ENCODE assay signal across 8 mouse cellular contexts in genomic region chr5:89221658-89222057, GRCm38 (mm10).
DNase-seq lines count a peak whose midpoint lies in the region; ATAC-seq and TF ChIP-seq lines count a peak whose summit lies in the region.

No protein-coding gene starts in this region.

- 0 out of 2 replicates have a peak, but pooled peaks have one; percentile 22 for TF ChIP-seq EP300 in heart, adult 2 months (IDR thresholded peaks at IDR 0.05; ENCODE audit: insufficient read depth, low read depth, low read length)

- H3K9me3 ChIP-seq in embryonic facial prominence, embryonic 14.5 days (ENCODE audit: control insufficient read depth, low read length), result no peaks in the 10 kb centered on the region
- H3K9me3 ChIP-seq in limb, embryonic 13.5 days, result no peaks in the 10 kb centered on the region

- no peaks in the 10 kb centered on the region for H3K36me3 ChIP-seq in heart, adult 2 months (ENCODE audit: control insufficient read depth, insufficient read depth, low read length)
- no peaks in the 10 kb centered on the region for H3K36me3 ChIP-seq in embryonic facial prominence, embryonic 14.5 days (ENCODE audit: control insufficient read depth, insufficient read depth, low read length)
- peaks cover under 1% of the 10 kb centered on the region; the same call in 1 of the 2 replicates for H3K36me3 ChIP-seq in limb, embryonic 13.5 days
- H3K36me3 ChIP-seq in small intestine, adult 2 months (ENCODE audit: control insufficient read depth, insufficient read depth, low read length), result peaks cover 8% of the 10 kb centered on the region

- no peak overlapping the region for H3K4me2 ChIP-seq in embryonic facial prominence, embryonic 14.5 days (ENCODE audit: low read depth, low read length)
- H3K4me2 ChIP-seq in limb, embryonic 13.5 days (replicated peaks), result no peak overlapping the region

- H3K27ac ChIP-seq in heart, adult 2 months, result no peak overlapping the region
- H3K27ac ChIP-seq in embryonic facial prominence, embryonic 14.5 days (replicated peaks; ENCODE audit: low read depth, low read length), result no peak overlapping the region
- H3K27ac ChIP-seq in limb, embryonic 13.5 days, result no peak overlapping the region
- H3K27ac ChIP-seq in small intestine, adult 2 months (ENCODE audit: insufficient read depth, low read depth, low read length), result no peak overlapping the region

- no peaks in the 10 kb centered on the region for H3K79me2 ChIP-seq in heart, adult 2 months (replicated peaks; ENCODE audit: control insufficient read depth, insufficient read depth, low read length)

- no peak overlapping the region for H3K9ac ChIP-seq in heart, adult 2 months (ENCODE audit: low read depth, low read length)
- no peak overlapping the region for H3K9ac ChIP-seq in embryonic facial prominence, embryonic 14.5 days (ENCODE audit: low read depth, low read length)
- H3K9ac ChIP-seq in limb, embryonic 13.5 days, result no peak overlapping the region

- H3K27me3 ChIP-seq in heart, adult 2 months (ENCODE audit: control insufficient read depth, insufficient read depth, low read length), result no peaks in the 10 kb centered on the region
- no peaks in the 10 kb centered on the region for H3K27me3 ChIP-seq in embryonic facial prominence, embryonic 14.5 days (replicated peaks; ENCODE audit: control insufficient read depth, insufficient read depth, low read length)
- peaks cover 13% of the 10 kb centered on the region for H3K27me3 ChIP-seq in limb, embryonic 13.5 days
- H3K27me3 ChIP-seq in small intestine, adult 2 months (ENCODE audit: control insufficient read depth, insufficient read depth, low read length), result no peaks in the 10 kb centered on the region

- peak; percentile 77 for TF ChIP-seq CTCF in heart, adult 2 months (IDR thresholded peaks at IDR 0.05)
- peak; percentile 27; the same call in 1 of the 2 replicates for TF ChIP-seq CTCF in small intestine, adult 2 months (IDR thresholded peaks at IDR 0.05; ENCODE audit: extremely low read depth, insufficient read length, insufficient replicate concordance, low read depth, low read length)

- intact Hi-C loops in heart, adult 2 months (cut with DNase I), result loop anchor here (1.0 to 5.0 kb wide), 3 partner anchors 293 to 429 kb away; no protein-coding TSS in a partner anchor
- intact Hi-C loops in heart, postnatal 25 days (cut with DNase I), result loop anchor here (2.0 to 10.0 kb wide), 4 partner anchors 163 to 427 kb away; partner anchors contain the start of gene Slc4a4

- no peak overlapping the region for H3K4me3 ChIP-seq in heart, adult 2 months
- no peak overlapping the region for H3K4me3 ChIP-seq in embryonic facial prominence, embryonic 14.5 days (ENCODE audit: low read depth, low read length)
- no peak overlapping the region for H3K4me3 ChIP-seq in limb, embryonic 13.5 days
- no peak overlapping the region for H3K4me3 ChIP-seq in small intestine, adult 2 months (ENCODE audit: low read depth, low read length)

- no peak for DNase-seq in heart, adult 2 months
- DNase-seq in heart, postnatal 25 days (ENCODE audit: low spot score), result no peak
- DNase-seq in ovary, postnatal 36 days (ENCODE audit: low spot score), result peak; percentile 9
- DNase-seq in ovary, adult 18-20 months (ENCODE audit: low spot score), result no peak
- DNase-seq in embryonic facial prominence, embryonic 14.5 days (ENCODE audit: low spot score), result peak; percentile 43
- DNase-seq in adipocyte (ENCODE audit: low spot score), result no peak

- ATAC-seq in embryonic facial prominence, embryonic 14.5 days (ENCODE audit: low read depth), result no peak
- ATAC-seq in limb, embryonic 13.5 days (ENCODE audit: low FRiP score, low read depth), result peak; percentile 69; the same call in 1 of the 2 replicates

- H3K4me1 ChIP-seq in heart, adult 2 months (ENCODE audit: control insufficient read depth, insufficient read depth, low read length), result no peaks in the 10 kb centered on the region
- H3K4me1 ChIP-seq in embryonic facial prominence, embryonic 14.5 days (ENCODE audit: control insufficient read depth, insufficient read depth, low read length), result no peaks in the 10 kb centered on the region; the same call in 1 of the 2 replicates
- H3K4me1 ChIP-seq in limb, embryonic 13.5 days, result peaks cover 11% of the 10 kb centered on the region
- peaks cover 7% of the 10 kb centered on the region; the same call in 1 of the 2 replicates for H3K4me1 ChIP-seq in small intestine, adult 2 months (ENCODE audit: control insufficient read depth, insufficient read depth, insufficient read length, low read length)

- WGBS in heart, adult 2 months, result 49% methylated on average over 1 of the region's 1 CpGs
- WGBS in embryonic facial prominence, embryonic 14.5 days, result 52% methylated on average over 1 of the region's 1 CpGs
- 32% methylated on average over 1 of the region's 1 CpGs for WGBS in limb, embryonic 13.5 days
- WGBS in small intestine, adult 2 months, result 74% methylated on average over 1 of the region's 1 CpGs

- TF ChIP-seq POLR2A in heart, adult 2 months (IDR thresholded peaks at IDR 0.05; ENCODE audit: insufficient read depth, low read depth, low read length), result no peak
- TF ChIP-seq POLR2A in small intestine, adult 2 months (IDR thresholded peaks at IDR 0.05; ENCODE audit: low read depth, low read length), result no peak

Comparison
In these comparisons a context has a peak if more than half of its experiments do, and no peak if none do; other contexts are left out.
1. DNase-seq: peak in ovary, postnatal 36 days (single experiment) and embryonic facial prominence, embryonic 14.5 days (single experiment); none in heart, adult 2 months (0 of 2), heart, postnatal 25 days (single experiment), ovary, adult 18-20 months (single experiment) and adipocyte (single experiment).